ENCODE assay signal across 9 mouse cellular contexts in the genomic region with DNA sequence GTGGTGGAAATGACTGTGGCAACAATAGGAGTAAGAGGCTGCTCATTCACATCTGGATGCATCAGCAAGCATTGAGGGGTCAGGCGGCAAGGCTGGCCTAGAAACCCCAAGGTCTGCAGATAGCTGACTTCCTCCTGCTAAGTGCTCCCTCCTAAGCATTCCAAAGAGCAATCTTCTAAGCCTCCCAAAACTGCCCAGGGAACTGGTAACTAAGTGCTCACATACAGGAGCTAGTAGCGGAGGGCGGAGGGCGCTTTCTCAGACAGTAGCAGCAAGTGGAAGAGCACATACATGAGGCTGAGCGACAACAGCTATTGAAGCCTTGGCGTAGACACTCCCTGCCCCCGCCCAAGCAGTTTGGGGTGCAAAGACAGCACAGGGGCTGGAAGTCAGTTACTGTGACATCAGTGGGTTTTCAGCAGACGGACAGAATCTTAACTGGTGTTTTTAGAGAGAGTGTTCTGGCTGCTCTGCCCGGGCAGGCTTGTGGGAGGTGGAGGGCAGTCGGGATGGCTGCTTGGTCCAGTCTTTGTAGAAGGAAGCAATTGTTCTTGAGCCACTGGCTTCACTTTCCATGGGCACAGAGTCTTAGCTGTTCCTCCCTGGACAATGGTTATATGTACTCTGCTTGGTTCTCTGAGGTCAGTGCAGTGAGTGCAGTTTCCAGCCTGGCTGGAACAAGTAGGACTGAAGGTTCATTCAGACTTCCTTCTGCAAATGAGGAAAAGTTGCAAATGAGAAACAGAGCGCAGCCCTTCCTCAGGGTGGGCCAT. TPM values are rescaled to one million over a fixed set of nuclear protein-coding genes. Genes with fewer than 3 reads are reported as not detected.
DNase-seq lines count a peak whose midpoint lies in the region; ATAC-seq and TF ChIP-seq lines count a peak whose summit lies in the region.
"Had no signal": no experiment of that assay in that cellular context is flagged by ENCODE, and none has a peak within 500 bp of the region (broad histone marks: within the 10 kb centered on the region; RNA-seq: fewer than 3 reads in every experiment).

No protein-coding gene starts in this region.

- peak overlapping the region; percentile 22; the same call in 1 of the 2 replicates for H3K27ac ChIP-seq in intestine, embryonic 14.5 days (ENCODE audit: low read depth)
- H3K27ac ChIP-seq in intestine, postnatal 0 days (ENCODE audit: low read depth, low read length), result no peak overlapping the region
- H3K27ac ChIP-seq in hindbrain, embryonic 13.5 days, result peak overlapping the region; percentile 35; the same call in 1 of the 2 replicates
- peak overlapping the region; percentile 23; the same call in 1 of the 2 replicates for H3K27ac ChIP-seq in liver, embryonic 13.5 days

- H3K4me1 ChIP-seq in intestine, embryonic 14.5 days (replicated peaks; ENCODE audit: control insufficient read depth, insufficient read depth, low read length), result no peaks in the 10 kb centered on the region
- H3K4me1 ChIP-seq in intestine, postnatal 0 days (replicated peaks; ENCODE audit: control insufficient read depth, insufficient read depth, low read length), result no peaks in the 10 kb centered on the region
- H3K4me1 ChIP-seq in hindbrain, embryonic 13.5 days (replicated peaks), result peaks cover 31% of the 10 kb centered on the region
- peaks cover 56% of the 10 kb centered on the region for H3K4me1 ChIP-seq in liver, embryonic 13.5 days (replicated peaks)

- no peak overlapping the region for H3K9ac ChIP-seq in intestine, embryonic 14.5 days (ENCODE audit: low read length)
- H3K9ac ChIP-seq in intestine, postnatal 0 days (ENCODE audit: low read depth, low read length), result no peak overlapping the region
- no peak overlapping the region for H3K9ac ChIP-seq in hindbrain, embryonic 13.5 days
- 0 out of 2 replicates have a peak overlapping the region, but pooled peaks have one; percentile 15 for H3K9ac ChIP-seq in liver, embryonic 13.5 days
- H3K9ac ChIP-seq: lung, embryonic 14.5 days had no signal

- no peaks in the 10 kb centered on the region for H3K27me3 ChIP-seq in intestine, embryonic 14.5 days (replicated peaks; ENCODE audit: control insufficient read depth, insufficient read depth, low read length)
- H3K27me3 ChIP-seq in intestine, postnatal 0 days (replicated peaks; ENCODE audit: control insufficient read depth, insufficient read depth, low read length), result no peaks in the 10 kb centered on the region
- H3K27me3 ChIP-seq in hindbrain, embryonic 13.5 days, result no peaks in the 10 kb centered on the region
- H3K27me3 ChIP-seq in liver, embryonic 13.5 days, result no peaks in the 10 kb centered on the region

- no peak overlapping the region for H3K4me3 ChIP-seq in intestine, embryonic 14.5 days (ENCODE audit: low read depth, low read length)
- no peak overlapping the region for H3K4me3 ChIP-seq in intestine, postnatal 0 days (ENCODE audit: low read depth, low read length)
- no peak overlapping the region for H3K4me3 ChIP-seq in hindbrain, embryonic 13.5 days
- no peak overlapping the region for H3K4me3 ChIP-seq in liver, embryonic 13.5 days (replicated peaks)

- TF ChIP-seq CTCF in intestine, postnatal 0 days (IDR thresholded peaks at IDR 0.05; ENCODE audit: low read depth), result no peak

- H3K36me3 ChIP-seq in intestine, embryonic 14.5 days (ENCODE audit: control insufficient read depth, insufficient read depth, low read length), result no peaks in the 10 kb centered on the region
- peaks cover 4% of the 10 kb centered on the region; the same call in 1 of the 2 replicates for H3K36me3 ChIP-seq in intestine, postnatal 0 days (ENCODE audit: control insufficient read depth, insufficient read depth)
- H3K36me3 ChIP-seq in hindbrain, embryonic 13.5 days, result 0 out of 2 replicates have a peak, but pooled peaks cover 3% of the 10 kb centered on the region
- H3K36me3 ChIP-seq in liver, embryonic 13.5 days, result no peaks in the 10 kb centered on the region

- no peak for DNase-seq in intestine, embryonic 14.5 days (ENCODE audit: low spot score)
- DNase-seq in embryo, embryonic 11 days, result peak; percentile 42
- no peak for DNase-seq in liver, embryonic 13.5 days
- no peak for DNase-seq in spleen, postnatal 4 days (ENCODE audit: low spot score in 2 of 2)
- no peak for DNase-seq in kidney, postnatal 10 days
- DNase-seq: lung, embryonic 14.5 days had no signal

- no peak overlapping the region for H3K4me2 ChIP-seq in intestine, embryonic 14.5 days (ENCODE audit: low read length)
- no peak overlapping the region for H3K4me2 ChIP-seq in intestine, postnatal 0 days (replicated peaks; ENCODE audit: low read depth)
- no peak overlapping the region for H3K4me2 ChIP-seq in hindbrain, embryonic 13.5 days
- no peak overlapping the region for H3K4me2 ChIP-seq in liver, embryonic 13.5 days
- H3K4me2 ChIP-seq: lung, embryonic 14.5 days had no signal

- ATAC-seq in intestine, embryonic 14.5 days (replicated peaks; ENCODE audit: low FRiP score, low TSS enrichment, low read depth), result no peak
- ATAC-seq in intestine, postnatal 0 days, result no peak
- ATAC-seq in hindbrain, embryonic 13.5 days (ENCODE audit: low FRiP score), result peak; percentile 66
- peak; percentile 46; the same call in 1 of the 2 replicates for ATAC-seq in liver, embryonic 13.5 days (ENCODE audit: low read depth)
- ATAC-seq in erythroid progenitor cell, adult 5-6 weeks (replicated peaks; ENCODE audit: low FRiP score, poor library complexity, severe bottlenecking), result no peak

- WGBS in intestine, embryonic 14.5 days, result 78% methylated on average over 11 of the region's 11 CpGs
- 72% methylated on average over 11 of the region's 11 CpGs for WGBS in intestine, postnatal 0 days
- 44% methylated on average over 11 of the region's 11 CpGs for WGBS in hindbrain, embryonic 13.5 days
- 63% methylated on average over 11 of the region's 11 CpGs for WGBS in liver, embryonic 13.5 days (ENCODE audit: insufficient replicate concordance)

- H3K9me3 ChIP-seq in intestine, embryonic 14.5 days (ENCODE audit: control insufficient read depth, low read length), result no peaks in the 10 kb centered on the region
- no peaks in the 10 kb centered on the region for H3K9me3 ChIP-seq in intestine, postnatal 0 days (ENCODE audit: control insufficient read depth)
- H3K9me3 ChIP-seq in hindbrain, embryonic 13.5 days, result no peaks in the 10 kb centered on the region
- no peaks in the 10 kb centered on the region for H3K9me3 ChIP-seq in liver, embryonic 13.5 days (replicated peaks)

RNA-seq across cellular contexts. Expression of a gene that starts 30.1 kb away (rescaled TPM):
- 19.3 and 25.4 TPM in 2 replicates for polyA plus RNA-seq in intestine, embryonic 14.5 days (2014; fragmentation: Nextera tagmentation; extraction: Ambion mirVana)
- polyA plus RNA-seq in intestine, postnatal 0 days (2015; fragmentation: Nextera tagmentation; extraction: Ambion mirVana), result 43.3 and 46.2 TPM in 2 replicates
- 9.3 and 11.6 TPM in 2 replicates for polyA plus RNA-seq in hindbrain, embryonic 13.5 days (2015; fragmentation: Nextera tagmentation; extraction: Ambion mirVana)
- polyA plus RNA-seq in liver, embryonic 13.5 days (2015; fragmentation: Nextera tagmentation; extraction: Ambion mirVana), result 11.1 and 15.9 TPM in 2 replicates
- 55.1 and 69.6 TPM in 2 replicates for total RNA-seq in erythroid progenitor cell, adult 5-6 weeks (2015; ENCODE audit: low replicate concordance)
- total RNA-seq in erythroid progenitor cell, adult 5-6 weeks (2017; ENCODE audit: low replicate concordance), result 33.4 and 66.5 TPM in 2 replicates

Comparison
In these comparisons a context has a peak if more than half of its experiments do, and no peak if none do; other contexts are left out.
1. ATAC-seq: peak in hindbrain, embryonic 13.5 days (single experiment) and liver, embryonic 13.5 days (single experiment); none in intestine, embryonic 14.5 days (single experiment), intestine, postnatal 0 days (single experiment) and erythroid progenitor cell, adult 5-6 weeks (single experiment).